Mouse (Mus musculus): Measurements from ENCODE around the gene Gsdma3.

DNA sequence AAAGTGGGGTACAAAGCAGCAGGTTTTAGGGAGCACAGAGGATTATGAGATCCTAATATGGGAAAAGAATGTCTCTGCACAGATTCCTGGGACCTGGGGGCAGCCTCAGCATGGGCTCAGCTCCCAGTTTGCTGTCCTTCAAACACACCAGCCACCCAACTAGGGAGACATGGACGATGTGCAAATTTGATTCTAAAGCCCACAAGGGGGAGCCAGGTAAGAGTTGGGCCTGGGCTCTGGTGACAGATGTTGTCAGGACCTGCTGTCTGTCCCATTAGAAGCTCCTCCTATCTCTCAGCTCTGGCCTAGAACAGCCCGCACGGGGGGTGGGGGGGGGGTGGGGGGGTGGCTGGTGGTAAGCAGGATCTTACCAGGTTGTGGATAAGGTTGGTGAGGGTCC lies 42.6 kb upstream of the Gsdma3 start:
- TF ChIP-seq EP300 (optimal IDR thresholded peaks at IDR 0.05) (no peak), CTCF (IDR thresholded peaks at IDR 0.05; ENCODE audit: low read depth) (peak; percentile 47)
